Mouse (Mus musculus) macrophage (primary cell): ENCODE measurements around the gene Mutyh. TPM values are rescaled to one million over a fixed set of nuclear protein-coding genes. Genes with fewer than 3 reads are reported as not detected.
A peak's percentile ranks its signal among the peaks of the same experiment; 100 is the strongest.
"Not testable (repeated sequence)": the region's sequence is repeated elsewhere in the genome, so short reads cannot be mapped to it uniquely, and the experiment has no call there.

Source experiments
- H3K27ac ChIP-seq: fragments of 350-480 bp; formaldehyde crosslinking; 2 replicates; pipeline ENCODE4 v1.9.0; 2021
- H3K36me3 ChIP-seq: fragments of 350-480 bp; formaldehyde crosslinking; 2 replicates; pipeline ENCODE4 v1.9.0; 2021; ENCODE audit errors: inconsistent target
- H3K4me3 ChIP-seq: fragments of 350-480 bp; formaldehyde crosslinking; 2 replicates; pipeline ENCODE4 v1.9.0; 2021; ENCODE audit errors: inconsistent target
- H3K79me2 ChIP-seq: fragments of 350-480 bp; formaldehyde crosslinking; 2 replicates; pipeline ENCODE4 v1.9.0; 2021; ENCODE audit errors: inconsistent target
- WGBS: methylation state at CpG from one replicate; pipeline ENCODE4 v1.1.7; 2026; ENCODE audit warnings: inconsistent platforms; ENCODE audit not compliant: missing documents; 5-methylcytosine and 5-hydroxymethylcytosine counted together
- polyA plus RNA-seq: library from polyadenylated mRNA; stranded (reverse); fragments of 250-400 nt; gene quantifications from 3 replicates; pipeline ENCODE4 v1.2.4, GENCODE M21; 2018; ENCODE audit warnings: inconsistent platforms

Gene Mutyh
- polyA plus RNA-seq, 1 experiment from 2014 or later: 1.1 TPM

GRCm38 (mm10) chr4:116796442-116797110, 10.9 kb upstream of the Mutyh start:
- Histone ChIP-seq H3K36me3 (peaks cover 6% of the 10 kb centered on the region; the same call in 1 of the 2 replicates), H3K27ac (no peak overlapping the region), H3K79me2 (no peaks in the 10 kb centered on the region), H3K4me3 (no peak overlapping the region)
- WGBS: 91% methylated on average over 1 of the region's 1 CpGs

GRCm38 (mm10) chr4:116799901-116800300, 7.6 kb upstream of the Mutyh start:
- H3K79me2 ChIP-seq: no peaks in the 10 kb centered on the region
- H3K4me3 ChIP-seq: no peak overlapping the region
- H3K36me3 ChIP-seq: peaks cover 39% of the 10 kb centered on the region
- WGBS: 42% methylated on average over 5 of the region's 5 CpGs
- no peak overlapping the region for H3K27ac ChIP-seq

GRCm38 (mm10) chr4:116811012-116811411, 3.5 kb downstream of the Mutyh start:
- Histone ChIP-seq H3K27ac (no peak overlapping the region), H3K4me3 (no peak overlapping the region), H3K79me2 (peaks cover 13% of the 10 kb centered on the region), H3K36me3 (no peaks in the 10 kb centered on the region)
- 51% methylated on average over 3 of the region's 3 CpGs for WGBS

- Histone ChIP-seq H3K36me3 (no peaks in the 10 kb centered on the region), H3K79me2 (no peaks in the 10 kb centered on the region), H3K4me3 (no peak overlapping the region), H3K27ac (no peak overlapping the region)
- 93% methylated on average over 5 of the region's 5 CpGs for WGBS
These were observed 7.8 kb downstream of the Mutyh start for GRCm38 (mm10) chr4:116815276-116815675.

GRCm38 (mm10) chr4:116817486-116817885, 10.0 kb downstream of the Mutyh start:
- 86% methylated on average over 5 of the region's 6 CpGs for WGBS
- Histone ChIP-seq H3K4me3 (no peak overlapping the region), H3K36me3 (no peaks in the 10 kb centered on the region), H3K79me2 (no peaks in the 10 kb centered on the region), H3K27ac (no peak overlapping the region)

- 59% methylated on average over 32 of the region's 32 CpGs for WGBS
- Histone ChIP-seq H3K79me2 (no peaks in the 10 kb centered on the region), H3K4me3 (no peak overlapping the region), H3K27ac (no peak overlapping the region), H3K36me3 (no peaks in the 10 kb centered on the region)
These were observed 12.7 kb downstream of the Mutyh start for GRCm38 (mm10) chr4:116819968-116820901.

- Histone ChIP-seq H3K27ac (no peak overlapping the region), H3K4me3 (peak overlapping the region; percentile 50), H3K79me2 (no peaks in the 10 kb centered on the region), H3K36me3 (no peaks in the 10 kb centered on the region)
- 1% methylated on average over 51 of the region's 51 CpGs for WGBS
These were observed 13.6 kb downstream of the Mutyh start for GRCm38 (mm10) chr4:116820902-116821693.

- no peaks in the 10 kb centered on the region for H3K36me3 ChIP-seq
- WGBS: 11% methylated on average over 9 of the region's 9 CpGs
- no peak within 1 kb of the TSS for H3K27ac ChIP-seq
- no peaks in the 10 kb centered on the region for H3K79me2 ChIP-seq
- H3K4me3 ChIP-seq: peak within 1 kb of the TSS; percentile 50
These were observed 14.1 kb downstream of the Mutyh start, which contains the start of gene Hpdl for GRCm38 (mm10) chr4:116821694-116822016. Gene Hpdl (minus strand): TSS chr4:116821707.

- H3K27ac ChIP-seq: no peak overlapping the region; the same call in 1 of the 2 replicates
- WGBS: 3% methylated on average over 29 of the region's 29 CpGs
- no peaks in the 10 kb centered on the region for H3K79me2 ChIP-seq
These were observed 17.1 kb downstream of the Mutyh start for GRCm38 (mm10) chr4:116824541-116825004.

GRCm38 (mm10) chr4:116827819-116828218, 20.3 kb downstream of the Mutyh start:
- 0% methylated on average over 4 of the region's 4 CpGs for WGBS

More at GRCm38 (mm10) chr4:116824541-116825004, 17.1 kb downstream of the Mutyh start:
- H3K4me3 ChIP-seq: peak overlapping the region; percentile 47
- H3K36me3 ChIP-seq: no peaks in the 10 kb centered on the region

GRCm38 (mm10) chr4:116829364-116830069, 22.0 kb downstream of the Mutyh start:
- Histone ChIP-seq H3K36me3 (no peaks in the 10 kb centered on the region), H3K4me3 (no peak overlapping the region), H3K27ac (no peak overlapping the region), H3K79me2 (no peaks in the 10 kb centered on the region)
- WGBS: 86% methylated on average over 6 of the region's 6 CpGs

More at GRCm38 (mm10) chr4:116827819-116828218, 20.3 kb downstream of the Mutyh start:
- H3K4me3 ChIP-seq: no peak overlapping the region
- no peaks in the 10 kb centered on the region for H3K36me3 ChIP-seq
- no peaks in the 10 kb centered on the region for H3K79me2 ChIP-seq
- H3K27ac ChIP-seq: no peak overlapping the region

GRCm38 (mm10) chr4:116830070-116830368, 22.5 kb downstream of the Mutyh start:
- Histone ChIP-seq H3K4me3 (no peak overlapping the region), H3K79me2 (no peaks in the 10 kb centered on the region), H3K27ac (no peak overlapping the region), H3K36me3 (no peaks in the 10 kb centered on the region)
- WGBS: 85% methylated on average over 6 of the region's 6 CpGs

GRCm38 (mm10) chr4:116838999-116839398, 31.5 kb downstream of the Mutyh start:
- H3K79me2 ChIP-seq: no peaks in the 10 kb centered on the region
- 76% methylated on average over 2 of the region's 2 CpGs for WGBS
- no peaks in the 10 kb centered on the region for H3K36me3 ChIP-seq
- H3K4me3 ChIP-seq: no peak overlapping the region
- no peak overlapping the region for H3K27ac ChIP-seq

GRCm38 (mm10) chr4:116840096-116840495, 32.6 kb downstream of the Mutyh start:
- not testable (repeated sequence) for H3K36me3 ChIP-seq, H3K79me2 ChIP-seq, H3K27ac ChIP-seq, H3K4me3 ChIP-seq
- 37% methylated on average over 15 of the region's 29 CpGs for WGBS
